Mouse (Mus musculus): ENCODE measurements around the gene Cd96.
"Not testable (repeated sequence)": the region's sequence is repeated elsewhere in the genome, so short reads cannot be mapped to it uniquely, and the experiment has no call there.

- not testable (repeated sequence) for TF ChIP-seq CTCF (IDR thresholded peaks at IDR 0.05; ENCODE audit: low read depth, low read length); TAL1 (conservative IDR thresholded peaks at IDR 0.05; ENCODE audit: low read depth, low read length)
Observed at GRCm38 (mm10) chr16:46154832-46155231, 34.8 kb upstream of the Cd96 start, which contains the start of gene Gm4737.

Data from G1E (cell line).